Mouse (Mus musculus) gastrocnemius, adult 2 months (tissue): ENCODE results near the gene Ank3. TPM values are rescaled to one million over a fixed set of nuclear protein-coding genes. Genes with fewer than 3 reads are reported as not detected.

Source experiments
- DNase-seq: peaks from one replicate; pipeline ENCODE4 v3.0.0; 2022
- H3K27ac ChIP-seq: fragments of 200-600 bp; 2 replicates; pipeline ENCODE4 v1.8.1; 2022; ENCODE audit warnings: mild to moderate bottlenecking
- H3K4me3 ChIP-seq: fragments of 200-600 bp; 2 replicates; pipeline ENCODE4 v1.8.1; 2022; ENCODE audit warnings: mild to moderate bottlenecking, moderate library complexity
- CTCF ChIP-seq: fragments of 200-600 bp; IDR thresholded peaks from 2 replicates; pipeline ENCODE4 v1.8.1; 2022; ENCODE audit warnings: antibody characterized with exemption, mild to moderate bottlenecking, moderate library complexity
- intact Hi-C: fragments of 180-260 bp; cut with DNase I; formaldehyde crosslinking; loops from one replicate; pipeline ENCODE4 v1.15.1; 2025
- total RNA-seq, 2 experiments: library from RNA; stranded (reverse); gene quantifications; 2 replicates each; pipeline ENCODE4 v1.2.3; 2021

Ank3 gene
- total RNA-seq, 2 experiments from 2014 or later, result 97.9 to 110 TPM

DNA sequence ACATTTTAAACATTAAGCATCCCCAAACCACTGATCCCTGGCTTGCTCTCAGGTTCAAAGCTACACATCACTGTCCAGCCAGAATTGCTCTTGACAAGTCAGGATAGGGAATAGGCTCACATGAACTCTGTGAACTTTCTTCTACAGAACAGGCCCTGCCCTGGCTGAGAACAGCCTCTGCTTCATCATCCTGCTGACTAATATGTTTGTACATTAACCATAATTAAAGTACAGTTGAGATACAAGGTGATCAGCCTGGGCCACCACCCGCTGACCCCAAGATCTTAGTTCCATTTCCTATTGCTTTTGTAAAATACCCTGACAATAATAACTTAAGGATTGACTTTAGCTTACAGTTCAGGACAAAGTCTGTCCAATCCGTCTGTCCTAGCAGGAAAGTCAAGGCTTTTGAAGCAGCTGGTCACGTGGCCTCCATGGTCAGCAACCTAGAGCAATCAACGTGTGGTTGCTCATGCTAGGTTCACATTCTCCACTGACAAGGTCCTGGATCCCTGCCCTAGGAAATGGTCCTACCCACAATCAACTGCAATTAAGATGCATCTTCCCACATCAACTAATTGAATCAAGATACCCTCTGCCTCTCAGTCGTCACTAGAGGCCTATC is 538.0 kb downstream of the Ank3 start:
- no peak for TF ChIP-seq CTCF
- intact Hi-C loops, result no loop called here
- Histone ChIP-seq H3K4me3 (no peak overlapping the region), H3K27ac (no peak overlapping the region)
- no peak for DNase-seq

DNA sequence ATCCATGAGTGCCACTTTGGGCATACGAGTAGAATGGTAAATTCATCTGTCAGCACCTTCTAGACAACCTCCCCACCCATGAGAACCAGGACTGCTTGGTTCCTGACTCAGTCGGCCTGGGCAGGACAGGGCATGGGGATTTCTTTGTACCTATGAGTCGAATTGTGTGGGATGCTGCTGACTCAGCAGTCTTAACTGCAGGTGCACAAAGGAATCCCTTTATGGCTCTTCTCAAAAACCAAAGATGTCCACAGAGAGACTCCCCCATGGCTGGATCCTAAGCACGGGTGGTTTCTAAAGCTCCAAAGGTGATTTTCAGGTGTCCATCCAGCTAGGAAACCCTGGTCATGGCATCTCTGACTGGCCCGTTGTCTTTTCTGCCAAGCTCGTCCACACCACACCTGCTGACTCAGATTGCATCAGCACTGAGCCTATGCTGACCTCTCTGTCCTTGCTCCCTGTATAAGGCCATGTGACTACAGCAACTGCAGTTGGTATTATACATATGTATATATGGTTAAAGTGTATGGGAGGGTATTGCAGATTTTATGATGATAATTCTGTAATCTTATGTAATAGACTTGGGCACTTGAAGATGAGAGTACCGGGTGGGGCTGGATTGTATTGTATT is 538.8 kb downstream of the Ank3 start:
- H3K27ac ChIP-seq, result no peak overlapping the region; the same call in 1 of the 2 replicates
- no peak overlapping the region for H3K4me3 ChIP-seq
- intact Hi-C loops, result no loop called here
- no peak for DNase-seq
- no peak for TF ChIP-seq CTCF

DNA sequence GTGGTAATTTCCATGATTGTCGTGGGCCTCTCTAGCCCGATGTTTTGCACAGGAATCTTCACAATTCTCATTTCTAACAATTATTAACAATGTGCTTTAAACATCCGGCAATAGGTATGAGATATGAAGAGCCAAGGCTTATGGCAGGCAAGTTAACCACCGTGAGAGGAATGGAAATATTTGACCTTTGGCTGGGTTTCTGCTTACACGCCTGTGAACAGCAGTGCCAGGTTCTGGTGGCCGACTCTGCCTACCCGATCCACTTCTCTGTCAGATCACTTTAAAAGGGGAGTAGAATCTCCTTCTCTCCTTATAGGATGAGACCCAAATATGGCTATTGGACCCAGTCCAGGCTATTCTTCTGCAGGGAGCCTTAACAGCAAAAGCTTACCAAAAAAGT is 540.6 kb downstream of the Ank3 start:
- intact Hi-C loops, result no loop called here
- Histone ChIP-seq H3K27ac (peak overlapping the region; percentile 90), H3K4me3 (no peak overlapping the region)
- peak; percentile 53 for DNase-seq
- TF ChIP-seq CTCF, result no peak

GRCm38 (mm10) chr10:69939966-69940365 is 541.4 kb downstream of the Ank3 start:
- DNase-seq, result no peak
- TF ChIP-seq CTCF, result no peak
- peak overlapping the region; percentile 90 for H3K27ac ChIP-seq
- intact Hi-C loops, result no loop called here
- H3K4me3 ChIP-seq, result no peak overlapping the region

DNA sequence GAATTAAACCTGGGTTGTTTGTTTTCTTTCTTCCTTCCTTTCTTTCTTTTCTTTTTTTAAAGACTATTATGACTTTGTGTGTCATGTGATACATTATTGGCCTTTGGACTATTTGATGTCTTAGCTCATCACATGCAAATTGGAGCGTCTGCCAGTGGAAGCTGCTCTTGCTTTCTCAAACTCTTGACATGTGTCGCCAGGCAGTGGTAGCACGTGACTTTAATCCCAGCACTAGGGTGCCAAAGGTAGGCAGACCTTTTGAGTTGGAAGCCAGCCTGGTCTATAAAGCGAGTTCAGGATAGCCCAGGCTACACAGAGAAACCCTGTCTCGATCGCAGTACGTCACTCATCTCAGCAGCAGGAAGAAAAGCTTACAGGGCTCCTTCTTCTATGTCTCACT is 542.4 kb downstream of the Ank3 start:
- no peak for DNase-seq
- Histone ChIP-seq H3K27ac (peak overlapping the region; percentile 90), H3K4me3 (no peak overlapping the region)
- no peak for TF ChIP-seq CTCF
- intact Hi-C loops, result no loop called here

DNA sequence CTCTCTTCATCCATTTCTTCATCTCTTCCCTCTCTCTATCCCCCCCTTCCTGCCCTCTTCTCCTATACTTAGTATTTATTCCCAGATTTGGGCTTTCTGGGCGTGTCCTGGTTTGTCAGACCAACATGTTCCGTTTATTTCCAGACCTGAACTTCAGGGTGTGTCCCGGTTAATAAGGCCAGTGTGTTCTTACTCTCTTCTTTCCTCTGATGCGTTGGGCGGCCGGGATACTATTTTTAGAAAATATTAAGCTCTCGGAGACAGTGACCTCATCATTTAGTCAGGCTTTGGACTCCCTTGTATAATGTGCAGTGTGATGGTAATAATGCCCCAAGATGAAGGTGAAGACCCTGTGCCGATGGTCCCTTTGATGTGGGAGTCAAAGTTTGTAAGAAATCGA is 546.3 kb downstream of the Ank3 start:
- intact Hi-C loops, result loop anchor here (1.0 kb wide), 1 partner anchor 19 kb away; no protein-coding TSS in a partner anchor
- peak; percentile 72 for DNase-seq
- TF ChIP-seq CTCF, result no peak
- peak overlapping the region; percentile 90 for H3K27ac ChIP-seq
- H3K4me3 ChIP-seq, result peak overlapping the region; percentile 43

DNA sequence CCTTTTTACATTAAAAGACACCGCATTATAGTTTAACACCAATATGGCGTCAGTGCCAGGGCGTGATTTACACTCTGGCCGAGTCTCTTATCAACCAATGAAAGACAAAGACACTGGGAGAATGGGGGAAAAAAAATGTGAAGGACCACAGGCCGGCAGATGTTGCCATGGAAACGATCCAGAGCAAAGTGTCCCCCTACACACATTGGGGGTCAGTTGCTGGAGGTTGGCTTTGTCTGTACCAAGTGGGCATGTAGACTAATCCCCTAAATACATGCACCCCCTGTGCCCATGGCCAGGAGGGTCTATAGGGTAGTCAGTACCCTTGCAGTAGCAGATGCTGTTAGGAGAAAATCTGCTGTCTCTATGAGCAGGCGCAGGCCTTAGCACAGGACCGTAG is 547.3 kb downstream of the Ank3 start:
- no peak for TF ChIP-seq CTCF
- no peak for DNase-seq
- H3K27ac ChIP-seq, result peak overlapping the region; percentile 90
- no peak overlapping the region for H3K4me3 ChIP-seq
- intact Hi-C loops, result no loop called here

- no peak for DNase-seq
- TF ChIP-seq CTCF, result no peak
- intact Hi-C loops, result no loop called here
- H3K4me3 ChIP-seq, result no peak overlapping the region
- H3K27ac ChIP-seq, result peak overlapping the region; percentile 90
Measured at GRCm38 (mm10) chr10:69946271-69946670, 547.7 kb downstream of the Ank3 start.

GRCm38 (mm10) chr10:69947093-69947492 is 548.5 kb downstream of the Ank3 start:
- intact Hi-C loops, result no loop called here
- no peak for TF ChIP-seq CTCF
- H3K27ac ChIP-seq, result peak overlapping the region; percentile 90
- no peak for DNase-seq
- no peak overlapping the region for H3K4me3 ChIP-seq

DNA sequence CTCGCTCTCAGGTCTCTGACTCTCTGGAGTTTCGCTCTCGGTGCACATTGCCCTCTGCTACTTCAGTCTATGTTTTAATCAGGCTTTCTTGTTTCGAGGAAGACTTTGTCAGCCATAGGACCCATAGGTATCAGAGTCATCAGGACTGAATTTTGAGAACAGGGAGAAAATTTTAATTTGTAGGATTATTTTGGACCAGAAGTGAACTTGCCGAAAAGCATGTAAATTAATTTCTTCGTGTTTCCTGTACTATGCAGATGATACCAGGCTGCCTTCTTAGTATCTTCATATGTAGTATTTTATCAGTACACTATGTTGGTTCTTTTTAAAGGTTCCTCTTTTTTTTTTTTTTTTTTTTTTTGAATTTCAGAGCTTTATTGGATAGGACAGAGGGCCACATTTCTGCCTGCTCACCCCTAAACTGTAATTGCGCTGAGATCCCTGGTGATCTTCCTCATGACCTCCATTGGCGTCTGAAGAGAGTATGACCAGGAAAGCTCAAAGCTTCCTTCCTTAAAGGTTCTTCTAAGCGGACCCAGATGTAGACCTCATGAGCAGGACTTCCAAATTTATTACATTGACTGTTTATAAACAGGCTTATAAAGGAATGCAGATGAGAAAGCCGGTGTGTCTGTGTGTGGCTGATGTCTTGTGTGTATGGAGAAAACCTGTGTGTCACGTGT is 551.8 kb downstream of the Ank3 start:
- TF ChIP-seq CTCF, result no peak
- intact Hi-C loops, result no loop called here
- DNase-seq, result no peak
- Histone ChIP-seq H3K27ac (no peak overlapping the region), H3K4me3 (no peak overlapping the region)

DNA sequence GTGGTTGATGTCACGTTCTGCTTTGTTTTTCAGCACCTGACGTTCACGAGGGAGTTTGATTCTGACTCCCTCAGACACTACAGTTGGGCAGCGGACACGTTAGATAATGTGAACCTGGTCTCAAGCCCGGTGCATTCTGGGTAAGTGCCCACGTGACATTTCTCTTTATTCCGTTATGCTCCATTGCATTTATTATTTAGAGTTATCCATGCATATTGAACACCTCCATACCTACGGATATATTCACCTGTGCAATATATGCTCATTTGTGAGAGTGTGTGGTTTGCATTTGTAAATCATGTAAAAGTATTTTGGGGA is 552.3 kb downstream of the Ank3 start:
- Histone ChIP-seq H3K4me3 (no peak overlapping the region), H3K27ac (no peak overlapping the region)
- TF ChIP-seq CTCF, result no peak
- DNase-seq, result no peak
- intact Hi-C loops, result no loop called here

- intact Hi-C loops, result no loop called here
- Histone ChIP-seq H3K4me3 (no peak overlapping the region), H3K27ac (0 out of 2 replicates have a peak overlapping the region, but pooled peaks have one; percentile 20)
- DNase-seq, result no peak
- TF ChIP-seq CTCF, result no peak
Measured at GRCm38 (mm10) chr10:69951426-69951825, 552.9 kb downstream of the Ank3 start.

DNA sequence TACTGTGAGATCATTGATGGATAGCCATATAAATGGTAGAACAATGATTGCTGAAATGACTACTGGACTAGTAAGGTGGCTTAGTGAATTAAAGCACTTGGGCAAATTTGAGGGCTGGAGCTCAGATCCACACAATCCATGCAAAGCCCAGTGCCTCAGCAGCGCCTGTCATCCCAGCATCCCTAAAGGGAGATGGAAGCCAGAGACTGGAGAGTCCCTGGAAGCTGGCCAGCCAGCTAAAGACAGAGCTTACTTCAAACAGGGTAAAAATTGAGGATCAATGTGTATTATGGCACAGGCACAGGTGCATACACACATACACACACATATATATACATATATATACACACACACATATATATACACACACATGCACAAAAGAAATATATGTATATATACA is 553.7 kb downstream of the Ank3 start:
- TF ChIP-seq CTCF, result no peak
- no peak for DNase-seq
- intact Hi-C loops, result no loop called here
- Histone ChIP-seq H3K27ac (no peak overlapping the region), H3K4me3 (no peak overlapping the region)
